Mouse (Mus musculus): Measurements from ENCODE around the gene Zfp212.
A peak's percentile ranks its signal among the peaks of the same experiment; 100 is the strongest.

The Zfp212 gene

GRCm38 (mm10) chr6:47920447-47921340 lies at the start of gene Zfp212:
TSS of gene Zfp212 (plus strand) at chr6:47920476.
- DNase-seq (ENCODE audit: low read depth) = peak; percentile 93

- DNase-seq (ENCODE audit: low read depth) = no peak
These were observed 48.0 kb upstream of the Zfp212 start for GRCm38 (mm10) chr6:47872266-47872665.

DNA sequence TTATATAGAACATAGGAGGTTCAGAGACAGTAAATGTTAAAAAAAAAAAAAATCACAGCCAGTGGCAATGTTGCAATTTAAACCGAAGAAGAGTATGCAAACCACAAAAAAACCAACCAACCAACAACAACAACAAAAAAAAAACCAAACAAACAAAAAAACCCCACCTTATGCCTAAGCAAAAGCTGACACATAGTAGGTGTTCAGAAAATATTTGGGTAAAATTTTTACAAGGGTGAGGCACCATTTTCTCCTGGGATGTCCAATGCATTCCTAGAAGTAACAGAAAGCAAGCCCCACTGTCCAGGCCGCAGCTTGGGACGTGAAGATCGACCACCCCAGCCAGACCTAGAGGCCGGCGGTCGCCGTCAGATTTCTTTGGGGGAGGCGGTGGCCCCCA lies 43.2 kb upstream of the Zfp212 start, which contains the start of gene Zfp282:
Zfp282 (plus strand) TSS at position 147 of the 400 bp plus-strand sequence.
- DNase-seq (ENCODE audit: low read depth) = no peak

DNA sequence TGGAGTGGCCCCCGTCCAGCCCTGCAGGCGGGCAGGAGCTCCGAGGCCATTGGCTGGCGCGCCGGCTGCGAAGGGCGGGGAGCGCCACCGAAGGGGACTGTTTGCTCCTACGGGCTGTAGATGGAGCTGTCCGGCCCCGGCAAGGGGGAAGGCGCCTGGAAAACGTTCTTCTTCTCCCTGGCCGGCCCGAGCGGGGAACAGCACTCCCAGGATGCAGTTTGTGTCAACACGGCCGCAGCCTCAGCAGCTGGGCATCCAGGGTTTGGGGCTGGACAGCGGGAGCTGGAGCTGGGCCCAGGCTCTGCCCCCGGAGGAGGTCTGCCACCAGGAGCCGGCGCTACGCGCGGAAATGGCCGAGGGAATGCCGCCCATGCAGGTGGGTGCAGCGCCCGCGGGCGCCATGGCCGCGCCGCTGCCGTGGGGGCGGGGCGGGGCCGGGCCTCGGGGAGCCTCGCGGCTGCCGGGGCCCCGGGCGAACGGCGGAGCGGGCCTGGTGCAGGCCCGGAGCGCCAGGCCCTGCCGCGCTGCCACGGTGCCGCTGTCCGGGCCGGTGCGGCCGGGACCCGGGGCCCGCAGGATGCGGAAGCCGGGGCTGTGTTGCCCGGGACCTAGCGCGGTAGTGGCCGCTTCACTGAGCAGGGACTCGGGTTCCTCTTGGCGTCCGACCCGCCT lies 42.7 kb upstream of the Zfp212 start:
- DNase-seq (ENCODE audit: low read depth) = peak; percentile 85

- DNase-seq (ENCODE audit: low read depth) = peak; percentile 47
These were observed 42.2 kb upstream of the Zfp212 start for GRCm38 (mm10) chr6:47878133-47878514.

- no peak for DNase-seq (ENCODE audit: low read depth)
These were observed 41.7 kb upstream of the Zfp212 start for GRCm38 (mm10) chr6:47878593-47878992.

- DNase-seq (ENCODE audit: low read depth) = peak; percentile 18
These were observed 41.1 kb upstream of the Zfp212 start for GRCm38 (mm10) chr6:47879049-47879716.

DNA sequence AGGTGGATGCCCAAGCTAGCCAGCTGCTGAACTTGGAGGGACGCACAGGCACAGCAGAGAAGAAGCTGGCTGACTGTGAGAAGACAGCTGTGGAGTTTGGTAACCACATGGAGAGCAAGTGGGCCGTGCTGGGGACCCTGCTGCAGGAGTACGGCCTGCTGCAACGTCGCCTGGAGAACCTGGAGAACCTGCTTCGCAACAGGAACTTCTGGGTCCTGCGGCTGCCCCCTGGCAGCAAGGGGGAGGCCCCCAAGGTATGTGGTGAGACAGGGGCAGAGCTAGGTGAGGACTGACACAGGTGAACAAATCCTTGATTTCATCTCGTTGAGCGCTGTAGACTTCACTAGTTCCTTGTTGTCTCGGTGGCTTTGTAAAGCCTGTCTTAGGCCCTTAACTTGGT lies 40.1 kb upstream of the Zfp212 start:
- no peak for DNase-seq (ENCODE audit: low read depth)

DNA sequence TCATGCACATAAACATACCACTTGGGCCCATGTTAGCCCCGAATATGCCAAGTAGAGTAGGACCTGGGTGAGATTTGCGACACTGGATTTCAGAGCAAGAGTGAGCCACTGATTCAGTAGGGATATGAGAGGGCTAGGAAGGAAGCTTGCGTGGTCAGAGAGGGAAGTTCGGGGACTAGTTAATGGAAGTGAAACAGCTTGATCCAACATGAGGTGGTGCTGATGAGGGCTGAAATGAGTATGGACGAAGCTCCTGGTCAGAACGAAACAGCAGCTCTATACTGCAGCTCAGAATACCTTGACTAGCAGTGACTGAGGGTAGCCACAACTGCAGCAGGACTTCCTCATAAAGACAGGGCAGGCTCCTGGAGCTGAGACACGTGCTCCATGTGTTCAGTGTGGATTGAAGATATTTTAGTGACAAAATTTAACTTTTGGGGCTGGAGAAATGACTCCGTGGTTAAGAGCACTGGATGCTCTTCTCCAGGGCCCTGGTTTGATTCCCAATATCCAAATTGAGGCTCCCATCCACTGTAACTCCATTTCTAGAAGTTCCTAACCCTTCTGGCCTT lies 31.4 kb upstream of the Zfp212 start:
- no peak for DNase-seq (ENCODE audit: low read depth)

- DNase-seq (ENCODE audit: low read depth) = no peak
These were observed 20.9 kb upstream of the Zfp212 start for GRCm38 (mm10) chr6:47899416-47899815.

GRCm38 (mm10) chr6:47903587-47903986 lies 16.7 kb upstream of the Zfp212 start:
- DNase-seq (ENCODE audit: low read depth) = peak; percentile 35

DNA sequence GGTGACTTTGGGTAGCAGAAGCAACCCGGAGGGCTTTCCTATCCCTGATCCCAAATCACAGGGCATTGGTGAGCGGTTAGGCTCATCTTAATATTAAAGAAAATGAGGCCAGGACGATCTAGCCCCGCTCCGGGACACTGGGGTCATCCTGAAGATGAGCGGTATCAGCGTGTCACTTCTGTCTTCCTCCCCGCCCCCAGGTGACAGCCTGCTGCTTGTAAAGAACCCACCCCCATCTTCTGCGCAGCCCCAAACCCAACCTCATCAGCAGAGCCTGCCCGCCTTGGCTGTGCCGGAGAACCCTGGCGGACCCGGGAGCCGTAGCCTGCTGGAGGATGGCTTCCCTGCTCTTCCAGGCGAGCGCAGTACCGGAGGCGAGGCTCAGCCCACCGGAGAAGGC lies 15.9 kb upstream of the Zfp212 start:
- DNase-seq (ENCODE audit: low read depth) = no peak

DNA sequence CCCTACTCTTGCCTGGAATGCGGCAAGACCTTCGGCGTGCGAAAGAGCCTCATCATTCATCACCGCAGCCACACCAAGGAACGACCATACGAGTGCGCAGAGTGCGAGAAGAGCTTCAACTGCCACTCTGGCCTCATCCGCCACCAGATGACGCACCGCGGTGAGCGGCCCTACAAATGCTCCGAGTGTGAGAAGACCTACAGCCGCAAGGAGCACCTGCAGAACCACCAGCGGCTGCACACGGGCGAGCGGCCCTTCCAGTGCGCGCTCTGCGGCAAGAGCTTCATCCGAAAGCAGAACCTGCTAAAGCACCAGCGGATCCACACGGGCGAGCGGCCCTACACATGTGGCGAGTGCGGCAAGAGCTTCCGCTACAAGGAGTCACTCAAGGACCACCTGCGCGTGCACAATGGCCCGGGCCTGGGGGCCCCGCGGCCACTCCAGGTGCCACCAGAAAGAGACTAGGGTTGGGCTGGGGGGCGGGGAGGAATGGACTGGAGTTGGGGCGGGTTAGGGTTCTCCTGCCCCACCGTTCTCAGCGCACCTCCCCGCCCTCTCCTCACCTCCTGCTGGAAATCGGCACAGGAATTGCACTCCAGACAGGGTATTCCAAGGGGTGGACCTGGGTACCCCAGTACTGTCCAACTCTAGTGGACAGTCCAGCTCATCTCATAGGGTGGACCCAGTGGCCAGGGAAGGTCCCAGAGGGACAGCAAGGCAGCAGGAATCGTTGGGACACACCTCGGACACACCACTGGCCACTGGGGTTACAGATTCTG lies 15.2 kb upstream of the Zfp212 start:
- DNase-seq (ENCODE audit: low read depth) = no peak

DNA sequence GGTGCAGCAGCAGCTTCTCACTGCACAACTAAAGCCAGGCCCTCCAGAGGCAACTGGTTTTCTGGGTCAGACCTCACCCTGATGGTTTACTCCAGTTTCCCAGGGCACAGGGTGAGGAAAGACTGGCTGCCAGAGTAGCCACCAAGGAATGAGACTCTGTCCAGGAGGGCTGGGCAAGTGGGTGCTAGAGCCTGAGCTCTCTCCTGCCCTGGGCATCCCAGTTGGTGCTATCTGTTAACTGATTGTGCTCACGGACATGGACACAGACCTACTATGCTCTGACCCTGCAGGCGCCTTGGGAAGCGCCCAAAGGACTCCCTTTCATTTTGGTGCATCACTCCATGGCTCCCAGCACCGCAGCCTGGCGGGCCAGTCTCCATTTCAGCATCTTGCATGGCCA lies 13.9 kb upstream of the Zfp212 start:
- no peak for DNase-seq (ENCODE audit: low read depth)

DNA sequence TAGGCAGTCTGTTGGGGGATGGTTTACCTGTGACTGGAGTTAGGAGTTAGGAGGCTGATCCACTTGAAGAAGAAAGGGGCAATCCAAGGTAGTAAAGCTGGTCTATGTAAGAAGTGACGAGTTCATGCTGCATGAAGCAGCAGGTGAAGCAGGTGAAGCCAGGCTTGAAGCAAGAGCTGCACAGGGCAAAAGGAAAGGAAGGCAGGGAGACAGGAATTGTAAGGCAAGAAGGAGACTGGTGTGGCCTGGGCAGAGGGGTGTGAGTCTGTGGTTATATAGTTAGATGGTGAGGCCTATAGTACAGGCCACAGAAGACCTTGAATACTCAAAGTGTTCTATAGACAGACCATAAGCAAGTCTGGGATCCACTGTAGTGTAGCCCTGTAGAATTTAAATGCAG lies 11.3 kb upstream of the Zfp212 start:
- no peak for DNase-seq (ENCODE audit: low read depth)

DNA sequence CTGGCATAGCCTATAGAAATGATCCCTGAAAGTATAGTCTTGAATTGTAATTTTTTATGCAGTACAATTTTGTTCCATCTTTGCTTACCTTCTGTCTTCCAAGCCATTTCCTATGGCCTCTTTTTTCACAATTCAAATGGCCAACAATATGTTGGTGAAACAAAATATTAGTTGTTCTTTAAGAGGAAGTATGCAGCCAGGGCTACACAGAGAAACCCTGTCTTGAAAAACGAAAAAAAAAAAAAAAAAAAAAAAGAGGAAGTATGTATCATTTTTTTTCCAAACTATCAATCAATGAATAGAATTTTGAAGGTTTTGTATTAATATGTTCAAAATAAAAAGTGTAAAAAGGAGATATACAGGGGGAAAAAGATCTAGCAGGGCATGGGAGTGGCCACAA lies 8.6 kb upstream of the Zfp212 start:
- no peak for DNase-seq (ENCODE audit: low read depth)

DNA sequence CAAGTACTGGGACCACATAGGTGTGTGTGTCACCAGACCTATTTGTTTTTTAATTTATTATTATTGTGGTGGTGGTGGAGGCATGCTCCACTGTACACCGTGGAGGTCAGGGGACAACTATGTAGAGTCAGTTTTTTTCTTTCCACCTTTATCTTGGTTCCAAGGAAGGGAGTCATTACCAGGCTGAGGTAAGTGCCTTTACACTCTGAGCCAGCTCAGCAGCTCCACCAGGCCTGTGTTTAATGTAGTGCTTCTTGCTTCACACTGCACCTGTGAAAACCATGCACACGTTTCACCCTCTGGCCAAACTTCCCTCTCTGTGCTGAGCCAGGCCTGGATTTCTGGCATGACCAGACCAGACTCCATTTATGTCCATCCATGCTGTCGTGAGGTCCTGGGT lies 7.3 kb upstream of the Zfp212 start:
- no peak for DNase-seq (ENCODE audit: low read depth)

DNA sequence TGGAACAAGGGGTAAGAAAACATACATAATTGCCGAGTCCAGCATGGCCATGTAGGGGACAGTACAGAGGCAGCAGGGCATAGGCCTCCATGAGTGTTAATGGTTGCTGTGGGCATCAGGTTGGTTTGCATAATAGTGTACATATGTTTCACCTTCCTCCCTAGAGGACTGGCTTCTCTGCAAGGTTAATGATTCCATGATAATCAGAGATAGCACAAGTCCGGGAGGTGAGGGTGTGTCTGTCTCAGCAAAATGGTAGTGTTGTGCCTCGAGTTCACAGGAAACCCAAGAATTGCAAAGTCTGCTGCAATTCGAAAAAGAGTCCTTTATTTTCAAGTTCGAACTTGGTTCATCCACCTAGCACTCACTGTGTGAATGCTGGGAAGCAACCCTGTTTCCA lies 3.2 kb upstream of the Zfp212 start:
- DNase-seq (ENCODE audit: low read depth) = no peak

DNA sequence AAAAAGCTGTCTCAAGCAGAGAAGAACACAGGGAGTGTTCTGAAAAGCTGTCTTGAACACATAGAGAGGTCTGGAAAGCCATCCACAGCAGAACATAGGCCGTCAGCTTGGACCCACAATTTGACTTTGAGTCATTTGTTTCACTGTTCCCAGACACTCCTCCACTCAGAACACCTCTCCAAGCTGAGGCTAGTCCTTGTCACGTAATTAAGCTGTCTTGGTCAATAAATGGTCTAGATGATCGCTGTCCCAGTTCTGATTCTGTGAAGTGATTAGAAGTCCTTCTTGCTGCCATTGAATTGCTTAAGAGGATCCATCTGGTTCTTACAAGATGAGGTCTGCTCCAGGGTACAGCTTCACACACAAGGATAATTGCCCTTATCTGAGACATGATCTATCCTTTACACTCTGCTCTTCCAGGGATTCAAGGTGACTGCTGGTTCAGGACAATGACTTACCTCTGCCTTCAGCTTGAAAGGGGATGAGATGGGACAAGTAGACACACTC lies 1.5 kb upstream of the Zfp212 start:
- no peak for DNase-seq (ENCODE audit: low read depth)

DNA sequence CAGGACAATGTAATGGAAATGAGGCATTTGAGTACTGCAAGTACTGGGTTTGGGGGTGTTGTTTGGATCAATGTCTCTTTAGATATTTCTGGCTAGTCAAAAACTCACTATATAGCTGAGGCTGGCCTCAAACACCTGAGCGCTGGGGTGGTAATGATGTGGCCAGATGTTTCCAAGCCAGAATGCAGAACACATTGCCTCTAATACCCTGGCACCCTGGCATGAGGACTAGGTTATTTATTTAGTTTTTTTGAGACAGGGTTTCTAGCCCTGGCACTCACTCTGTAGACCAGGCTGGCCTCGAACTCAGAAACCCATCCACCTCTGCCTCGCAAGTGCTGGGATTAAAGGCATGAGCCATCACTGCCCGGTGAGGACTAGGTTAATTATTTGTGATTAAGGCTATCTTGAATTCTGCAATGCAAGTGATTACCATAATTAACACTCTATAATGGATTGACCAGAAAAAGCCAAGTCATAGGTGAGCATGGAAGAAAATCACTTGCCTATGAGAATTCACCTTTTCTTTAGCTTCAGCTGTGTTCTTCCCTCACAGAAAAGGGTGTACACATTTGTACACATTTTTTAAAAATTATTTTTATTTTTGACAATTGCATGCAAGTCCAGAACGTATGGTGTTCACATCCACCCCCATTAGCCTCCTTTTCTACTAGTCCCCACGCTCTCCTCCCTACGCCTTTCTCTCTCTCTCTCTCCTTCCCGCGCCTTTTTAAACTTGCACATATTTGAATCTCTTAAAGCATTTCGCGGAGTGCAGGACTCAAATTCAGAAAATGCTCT lies 430 bp upstream of the Zfp212 start:
- no peak for DNase-seq (ENCODE audit: low read depth)

DNA sequence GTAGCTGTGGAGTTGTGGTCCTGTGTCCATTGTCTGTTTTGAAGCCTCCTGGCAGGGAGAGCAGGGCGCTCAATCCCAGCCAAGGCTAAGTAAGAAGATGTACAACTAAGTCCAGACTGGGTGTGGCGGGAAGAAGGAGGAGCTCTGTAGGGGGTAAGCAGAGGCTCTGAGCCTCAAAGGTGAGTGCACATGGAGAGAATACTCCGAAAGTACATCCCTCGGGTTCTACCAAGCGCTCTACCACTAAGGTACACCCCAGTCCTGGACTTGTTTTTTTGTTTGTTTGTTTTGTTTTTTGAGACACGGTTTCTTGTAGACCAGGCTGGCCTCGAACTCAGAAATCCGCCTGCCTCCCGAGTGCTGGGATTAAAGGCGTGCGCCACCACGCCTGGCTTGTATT lies 22.2 kb downstream of the Zfp212 start:
- no peak for DNase-seq (ENCODE audit: low read depth)
